Mouse (Mus musculus): ENCODE data around the gene Arid3c.
A peak's percentile ranks its signal among the peaks of the same experiment; 100 is the strongest.

- TF ChIP-seq HCFC1 (IDR thresholded peaks at IDR 0.05; ENCODE audit: borderline replicate concordance, insufficient read depth, low read length) = peak; percentile 58; the same call in 1 of the 2 replicates
- TF ChIP-seq ZC3H11A (IDR thresholded peaks at IDR 0.05; ENCODE audit: borderline replicate concordance, low read depth, low read length) = no peak
- no peak for TF ChIP-seq CHD2 (IDR thresholded peaks at IDR 0.05; ENCODE audit: low read depth, low read length)
- TF ChIP-seq ZNF384 (IDR thresholded peaks at IDR 0.05; ENCODE audit: low read depth, low read length) = no peak
These were observed 10.2 kb upstream of the Arid3c start for GRCm38 (mm10) chr4:41741158-41741560.

Data from ES-E14 (cell line).